Mouse (Mus musculus) cerebellum, adult 8-10 months (tissue): Measurements from ENCODE around the gene Kif24.
A peak's percentile ranks its signal among the peaks of the same experiment; 100 is the strongest.
"Not testable (repeated sequence)": the region's sequence is repeated elsewhere in the genome, so short reads cannot be mapped to it uniquely, and the experiment has no call there.

Experiments
- DNase-seq: peaks from one replicate; pipeline ENCODE4 v3.0.0; 2022

Kif24 gene

DNA sequence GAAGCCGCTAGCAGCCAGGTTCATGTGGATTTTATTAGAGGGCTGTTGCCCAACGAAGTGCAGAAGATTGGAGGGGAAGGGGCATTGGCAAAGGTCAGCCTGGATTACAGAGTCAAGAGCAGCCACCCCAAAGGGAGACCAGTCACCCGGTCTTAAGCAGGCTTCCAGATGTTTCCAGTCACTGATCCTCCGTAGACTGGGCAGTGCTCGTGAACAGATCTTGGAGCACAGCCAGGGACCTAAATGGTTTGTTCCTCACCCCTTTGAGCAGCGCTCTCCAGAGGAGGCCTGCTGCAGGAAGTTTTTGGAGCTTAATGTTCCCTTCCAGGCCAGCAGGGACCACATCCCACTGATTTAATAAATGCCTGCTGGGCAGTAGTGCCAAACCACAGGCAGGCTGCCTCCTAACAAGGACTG is 16.9 kb upstream of the Kif24 start:
- no peak for DNase-seq

DNA sequence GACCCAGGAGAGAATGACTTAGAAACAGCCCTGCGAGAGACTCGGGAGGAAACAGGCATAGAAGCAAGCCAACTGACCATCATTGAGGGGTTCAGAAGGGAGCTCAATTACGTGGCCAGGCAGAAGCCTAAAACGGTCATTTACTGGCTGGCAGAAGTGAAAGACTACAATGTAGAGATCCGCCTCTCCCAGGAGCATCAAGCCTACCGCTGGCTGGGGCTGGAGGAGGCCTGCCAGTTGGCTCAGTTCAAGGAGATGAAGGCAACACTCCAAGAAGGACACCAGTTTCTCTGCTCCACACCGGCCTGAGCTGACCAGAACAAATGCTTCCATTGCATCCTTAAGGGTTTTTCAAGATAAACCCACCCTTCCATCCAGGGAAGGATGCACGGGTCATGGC is 15.6 kb upstream of the Kif24 start:
- no peak for DNase-seq

GRCm38 (mm10) chr4:41479456-41479804 is 14.7 kb upstream of the Kif24 start:
- DNase-seq, result no peak

DNA sequence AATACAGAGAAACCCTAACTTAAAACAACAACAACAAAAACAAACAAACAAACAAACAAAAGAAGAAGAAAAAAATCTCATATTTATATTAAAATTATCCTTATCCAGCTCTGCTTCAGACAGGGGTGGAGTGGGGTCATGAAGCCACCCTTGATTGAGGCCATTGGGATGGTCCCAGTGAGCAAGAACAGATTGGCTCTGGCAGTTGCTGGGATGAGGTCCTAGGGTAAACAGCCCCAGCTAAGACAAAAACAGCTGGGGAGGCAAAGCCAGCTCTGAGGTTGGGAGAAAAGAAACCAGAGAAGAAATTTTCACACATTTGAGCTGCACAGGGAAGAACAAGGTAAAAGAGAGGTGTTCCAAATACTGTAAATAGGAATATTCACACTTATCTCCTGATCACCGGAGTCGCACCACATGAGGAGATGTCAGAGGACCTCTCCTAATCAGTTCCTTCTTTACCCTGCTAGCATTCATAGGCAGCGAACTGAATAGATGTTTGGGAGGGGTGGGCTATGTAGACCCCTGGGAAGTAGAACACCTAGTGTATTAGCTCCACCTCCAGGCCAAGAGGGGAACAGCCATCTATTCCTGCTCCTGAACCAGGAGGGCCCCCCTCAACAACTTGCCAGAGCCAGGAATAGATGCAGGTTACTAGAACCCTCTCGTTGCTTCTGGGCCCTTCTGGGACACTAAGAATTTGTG is 14.2 kb upstream of the Kif24 start:
- no peak for DNase-seq

- no peak for DNase-seq
These were observed 13.0 kb upstream of the Kif24 start for GRCm38 (mm10) chr4:41477648-41478160.

DNA sequence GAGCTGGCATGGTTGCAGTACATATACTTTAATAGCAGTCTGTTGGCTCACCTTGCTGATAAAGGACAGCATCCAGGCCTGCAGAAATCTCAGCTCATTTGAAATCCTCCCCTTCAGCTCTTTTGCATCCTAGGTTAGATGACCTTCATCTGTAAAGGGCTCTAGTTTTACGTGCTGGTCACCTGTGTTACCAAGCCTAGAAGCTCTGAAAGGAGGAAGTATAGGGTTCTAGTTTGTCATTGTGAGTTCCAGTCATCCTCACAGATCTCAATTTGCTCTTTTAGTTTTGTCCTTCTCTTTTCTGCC is 6.7 kb upstream of the Kif24 start:
- DNase-seq, result no peak

DNA sequence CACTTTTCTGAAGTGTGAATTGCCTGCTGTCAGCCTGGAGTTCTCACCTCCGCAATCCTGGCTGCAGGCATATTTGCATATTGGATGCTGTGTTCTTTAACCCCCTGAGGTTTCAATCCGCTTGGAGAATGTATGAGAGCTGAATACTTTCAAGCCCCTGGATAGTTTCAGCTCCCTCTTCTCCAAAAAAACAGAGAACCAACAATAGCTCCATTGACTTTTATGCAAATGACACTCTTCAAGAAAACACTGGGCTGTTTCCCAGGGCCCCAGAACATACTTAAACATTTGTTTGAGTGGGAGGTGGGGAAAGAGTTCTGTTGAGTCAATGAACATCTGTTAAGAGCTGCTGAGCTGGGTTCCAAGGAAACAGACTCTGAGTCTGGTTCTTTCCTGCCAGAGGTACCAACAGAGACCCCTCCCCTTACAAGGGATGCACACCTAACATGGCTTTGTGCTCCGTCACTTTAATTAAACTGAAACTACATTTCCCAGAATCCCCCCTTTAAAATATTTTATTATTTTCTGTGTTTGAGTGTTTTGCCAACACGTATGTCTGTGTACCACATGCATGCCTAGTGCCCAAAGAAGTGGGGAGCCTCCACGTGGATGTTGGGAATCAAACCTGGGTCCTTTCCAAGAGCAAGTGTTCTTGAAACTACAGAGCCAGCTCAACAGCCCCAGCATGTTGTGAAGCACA is 6.1 kb upstream of the Kif24 start:
- no peak for DNase-seq

- DNase-seq, result no peak
These were observed 5.5 kb upstream of the Kif24 start for GRCm38 (mm10) chr4:41470051-41470683.

DNA sequence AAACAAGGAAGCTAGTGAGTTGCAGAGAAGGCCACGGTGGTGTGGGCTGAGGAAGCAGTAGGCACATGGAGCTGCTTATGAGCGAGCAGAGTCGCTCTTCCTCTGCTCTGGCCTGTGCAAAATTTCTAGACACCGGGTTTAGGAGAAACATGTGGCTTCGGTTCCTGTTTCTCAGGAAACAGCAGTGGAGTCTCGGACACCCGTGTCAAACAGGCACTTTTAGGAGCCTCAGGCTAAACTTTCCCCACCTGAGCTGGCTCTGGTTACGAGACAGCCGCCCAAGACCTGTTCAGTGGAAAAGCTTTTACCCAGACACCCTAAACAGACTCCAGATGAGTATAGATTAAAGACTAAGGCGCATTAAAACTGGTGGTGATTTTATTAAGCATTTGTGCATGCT is 4.5 kb upstream of the Kif24 start:
- DNase-seq, result no peak

DNA sequence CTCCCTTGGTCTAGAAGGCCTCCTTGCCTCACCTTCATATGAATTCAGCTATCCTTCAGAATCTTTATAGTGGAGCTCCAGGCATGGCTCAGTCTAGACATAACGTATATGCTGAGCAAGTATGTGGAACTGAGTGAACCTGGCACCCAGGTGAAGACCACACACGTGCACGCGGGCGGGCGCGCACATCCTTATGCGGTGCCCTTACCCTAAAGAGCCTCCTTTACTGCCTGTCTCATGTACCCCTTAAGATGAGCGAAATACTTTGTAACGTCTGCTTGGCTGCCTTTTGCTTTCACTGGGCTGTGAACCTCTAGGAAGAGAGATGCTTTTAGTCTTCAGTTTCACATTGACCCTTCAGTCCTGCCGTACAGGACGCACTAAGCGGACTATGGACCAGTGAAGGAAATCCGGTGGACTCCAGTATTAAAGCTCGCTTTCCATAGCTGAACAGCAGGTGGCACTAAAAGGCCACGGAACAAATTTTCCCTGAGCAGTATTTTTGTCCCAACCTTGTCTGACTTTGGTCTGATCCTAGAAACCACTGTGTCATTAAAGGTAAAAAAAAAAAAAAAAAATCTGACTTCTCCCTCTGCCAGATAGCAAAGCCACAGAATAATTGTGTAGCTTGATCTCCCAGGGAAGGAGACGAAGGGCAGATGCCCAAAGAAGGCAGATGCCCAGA is 3.9 kb upstream of the Kif24 start:
- DNase-seq, result peak; percentile 55

GRCm38 (mm10) chr4:41465287-41465665 is 589 bp upstream of the Kif24 start:
- no peak for DNase-seq

GRCm38 (mm10) chr4:41463051-41463738 is 1.5 kb downstream of the Kif24 start:
- not testable (repeated sequence) for DNase-seq

DNA sequence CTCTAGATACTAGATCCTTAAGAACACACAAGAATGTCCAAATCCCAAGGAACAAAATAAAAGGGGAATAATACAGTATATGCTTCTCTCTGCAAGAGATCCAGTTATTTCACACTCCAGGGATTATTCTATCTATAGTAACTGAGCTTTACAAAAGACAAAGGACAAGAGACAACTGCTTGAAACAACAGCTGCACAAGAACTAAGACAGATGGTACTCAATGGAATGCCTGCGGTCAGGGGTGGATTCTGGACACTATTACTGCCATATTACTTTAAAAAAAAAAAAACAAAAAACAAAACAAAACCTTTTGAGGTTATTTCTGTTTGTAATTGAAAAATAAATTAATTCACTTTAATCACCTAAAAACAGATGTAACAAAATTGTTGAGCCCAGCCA is 4.0 kb downstream of the Kif24 start:
- no peak for DNase-seq

GRCm38 (mm10) chr4:41447595-41447994 is 17.1 kb downstream of the Kif24 start:
- DNase-seq, result no peak

DNA sequence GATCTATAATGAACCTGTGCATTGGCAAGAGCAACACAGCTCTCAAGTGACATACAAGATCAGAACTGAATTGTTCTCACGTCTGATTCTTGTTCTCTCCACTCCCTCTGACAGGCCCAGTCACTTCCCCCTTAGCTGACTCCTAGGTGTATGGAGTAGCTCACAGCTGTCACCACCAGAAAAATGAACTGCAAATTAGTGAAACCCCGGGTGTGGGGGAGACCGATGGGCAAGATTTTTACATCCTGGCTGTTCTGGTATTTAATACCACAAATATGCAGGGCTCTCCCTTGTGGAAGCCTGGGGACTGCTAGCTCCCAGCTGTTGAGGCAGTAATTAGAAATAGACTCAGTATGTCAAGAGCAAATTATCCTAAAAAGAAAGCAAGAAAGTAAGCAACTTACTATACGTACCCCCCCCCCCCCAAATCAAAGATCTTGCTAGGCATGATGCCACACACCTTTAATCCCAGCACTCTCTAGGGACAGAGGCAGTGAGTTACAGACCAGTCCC is 21.8 kb downstream of the Kif24 start:
- DNase-seq, result no peak

- no peak for DNase-seq
These were observed 25.8 kb downstream of the Kif24 start for GRCm38 (mm10) chr4:41438931-41439330.

GRCm38 (mm10) chr4:41416966-41417365 is 47.7 kb downstream of the Kif24 start:
- DNase-seq, result no peak

- DNase-seq, result no peak
These were observed 55.3 kb downstream of the Kif24 start for GRCm38 (mm10) chr4:41409341-41409740.

DNA sequence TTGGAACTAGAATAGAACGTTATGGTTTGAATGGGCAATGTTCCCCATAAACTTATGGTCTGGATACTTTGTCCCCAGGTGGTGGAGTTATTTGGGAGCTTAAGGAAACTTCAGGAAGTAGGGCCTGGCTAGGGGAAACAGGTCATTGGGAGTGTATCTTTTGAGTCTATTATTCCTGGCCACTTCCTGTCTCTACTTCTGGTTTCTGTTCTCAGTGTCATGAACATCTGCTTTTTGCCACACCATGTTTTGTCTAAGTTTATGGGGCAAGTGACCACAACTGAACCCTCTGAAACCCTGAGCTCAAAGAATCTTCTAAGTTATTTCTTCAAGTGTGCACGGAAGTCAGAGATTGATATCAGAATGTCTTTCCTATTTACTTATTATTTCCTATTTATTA is 57.3 kb downstream of the Kif24 start:
- DNase-seq, result no peak

- no peak for DNase-seq
These were observed 58.1 kb downstream of the Kif24 start for GRCm38 (mm10) chr4:41406597-41406996.

DNA sequence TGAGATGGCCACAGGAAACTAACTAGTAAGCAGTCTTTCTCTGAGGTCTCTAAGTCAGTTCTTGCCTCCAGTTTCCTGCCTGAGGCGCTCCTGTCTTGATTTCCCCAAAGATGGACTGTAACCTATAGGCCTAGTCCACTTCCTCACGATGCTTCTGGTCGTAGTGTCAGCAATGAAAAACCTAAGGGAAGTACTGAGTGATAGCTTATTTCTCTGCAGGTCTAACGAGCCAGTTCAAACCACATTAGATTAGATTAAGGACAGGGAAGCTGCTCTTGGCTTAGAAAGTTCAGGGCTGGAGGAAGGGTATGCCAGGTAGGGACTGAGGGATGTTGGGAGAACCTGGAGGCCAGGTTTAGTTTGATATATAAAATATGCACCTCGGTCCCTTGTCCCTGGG is 63.1 kb downstream of the Kif24 start:
- DNase-seq, result no peak

- DNase-seq, result no peak
These were observed 63.5 kb downstream of the Kif24 start for GRCm38 (mm10) chr4:41401167-41401566.

GRCm38 (mm10) chr4:41399904-41400303 is 64.8 kb downstream of the Kif24 start:
- DNase-seq, result no peak
